15 mouse cellular contexts compared by ENCODE assay signal in genomic region chr13:73488105-73488504, GRCm38 (mm10). TPM values are rescaled to one million over a fixed set of nuclear protein-coding genes. Genes with fewer than 3 reads are reported as not detected.
"Had no signal": no experiment of that assay in that cellular context is flagged by ENCODE, and none has a peak within 500 bp of the region (broad histone marks: within the 10 kb centered on the region; RNA-seq: fewer than 3 reads in every experiment).

No protein-coding gene starts in this region.

- H3K27ac ChIP-seq: limb, embryonic 12.5 days; midbrain, embryonic 10.5 days; neural tube, embryonic 12.5 days; stomach, embryonic 15.5 days had no signal

- H3K9me3 ChIP-seq: stomach, embryonic 15.5 days had no signal

- DNase-seq: kidney, adult 8-10 months; kidney, postnatal 25 days; lung, adult 2 months; lung, postnatal 36 days; midbrain, embryonic 14.5 days; right cerebral cortex, postnatal 14 days; thymus, postnatal 4 days had no signal

- H3K9ac ChIP-seq: limb, embryonic 12.5 days; neural tube, embryonic 12.5 days; stomach, embryonic 15.5 days had no signal

- ATAC-seq: intestine, postnatal 0 days; lung, postnatal 0 days had no signal

- H3K4me3 ChIP-seq: limb, embryonic 12.5 days; midbrain, embryonic 10.5 days; myocyte; neural tube, embryonic 12.5 days; stomach, embryonic 15.5 days had no signal

- H3K4me1 ChIP-seq: limb, embryonic 12.5 days; midbrain, embryonic 10.5 days; neural tube, embryonic 12.5 days had no signal

- H3K27me3 ChIP-seq: limb, embryonic 12.5 days; neural tube, embryonic 12.5 days; stomach, embryonic 15.5 days had no signal

RNA-seq across cellular contexts. Expression of gene Slc6a3, which starts 48.4 kb away (rescaled TPM):
- total RNA-seq: liver, adult 2 months had no signal
- polyA plus RNA-seq: liver, adult 2 months; myocyte had no signal
